Mouse (Mus musculus) urinary bladder, postnatal 14 days (tissue): ENCODE measurements around the gene Hspa1l.

Experiments
- DNase-seq: peaks from one replicate; pipeline ENCODE4 v3.0.0; 2021; ENCODE audit warnings: low spot score

The Hspa1l gene

GRCm38 (mm10) chr17:35024691-35025488, 52.4 kb downstream of the Hspa1l start:
- no peak for DNase-seq

- no peak for DNase-seq
Observed at GRCm38 (mm10) chr17:35026206-35026605, 53.7 kb downstream of the Hspa1l start.

- DNase-seq, result no peak
Observed at GRCm38 (mm10) chr17:35027277-35028068, 55.0 kb downstream of the Hspa1l start, which contains the start of gene Sapcd1. Sapcd1 (minus strand) TSS chr17:35028016.

- DNase-seq, result no peak
Observed at GRCm38 (mm10) chr17:35028315-35028714, 55.8 kb downstream of the Hspa1l start.
